Mouse (Mus musculus) CH12F3 (cell line): ENCODE data around the gene Map3k7.
"Not testable (repeated sequence)": the region's sequence is repeated elsewhere in the genome, so short reads cannot be mapped to it uniquely, and the experiment has no call there.

Experiments used
- in situ Hi-C: fragments of 300-500 bp; cut with MboI; formaldehyde crosslinking; loops from 2 replicates; pipeline ENCODE4 v1.14.3; 2020; ENCODE audit warnings: low sequenced_read_pairs

Gene Map3k7

DNA sequence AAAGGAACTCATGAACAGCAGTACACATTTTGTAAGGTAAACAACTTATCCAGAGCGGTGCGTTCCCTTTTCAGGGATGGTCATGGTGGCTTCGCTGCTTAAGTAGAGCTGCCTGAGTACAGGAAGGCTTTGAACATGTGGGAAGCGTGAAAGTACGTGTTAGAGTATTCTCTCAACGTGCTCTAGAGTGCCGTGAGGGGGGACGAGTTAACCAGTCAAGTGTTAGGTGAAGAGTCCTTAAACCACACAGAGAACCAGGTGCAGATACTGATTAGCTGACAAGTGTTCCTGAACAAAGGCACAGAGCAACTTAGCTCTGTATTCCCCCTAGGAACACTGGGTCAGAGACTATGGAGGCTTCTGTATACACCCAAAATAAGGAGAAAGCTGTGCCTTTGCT lies 18.0 kb downstream of the Map3k7 start:
- in situ Hi-C loops: no loop called here

DNA sequence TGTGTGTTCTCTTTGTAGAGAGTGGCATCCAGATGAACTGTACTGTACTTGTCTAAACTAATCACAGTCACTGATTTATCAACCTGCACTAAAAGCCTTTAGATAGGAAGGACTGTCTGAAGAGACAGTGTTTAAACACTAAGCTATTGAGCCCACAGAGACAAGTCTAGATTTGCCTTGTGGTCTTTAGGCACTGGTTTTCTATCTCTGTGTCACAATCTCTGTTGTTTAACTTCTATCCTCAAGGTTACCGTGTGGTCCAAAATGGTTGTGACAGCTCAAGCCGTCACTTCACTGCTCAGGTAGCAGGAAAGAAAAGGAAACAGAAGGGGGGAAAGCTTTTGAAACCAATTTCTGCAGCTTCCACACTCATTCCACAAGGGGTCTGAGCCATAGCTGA lies 29.5 kb downstream of the Map3k7 start:
- in situ Hi-C loops: no loop called here

DNA sequence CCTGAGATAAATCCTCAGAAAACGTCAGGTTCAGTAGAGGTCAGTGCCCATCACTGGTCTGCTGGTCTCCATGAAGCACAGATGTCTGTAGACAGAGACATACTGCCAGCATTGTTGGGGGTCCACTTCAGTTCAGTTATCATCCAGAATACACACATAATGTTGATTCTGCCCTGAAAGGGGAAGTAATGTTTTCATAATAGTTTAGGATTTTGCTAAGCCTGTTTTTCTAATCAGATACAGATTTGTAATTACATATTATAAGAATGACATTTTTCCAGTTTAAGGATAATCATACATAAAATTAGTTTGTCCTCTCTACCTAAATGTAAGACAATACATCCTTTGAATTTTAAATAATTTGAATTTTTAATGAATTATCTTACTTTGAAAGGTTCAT lies 30.0 kb downstream of the Map3k7 start:
- in situ Hi-C loops: no loop called here

DNA sequence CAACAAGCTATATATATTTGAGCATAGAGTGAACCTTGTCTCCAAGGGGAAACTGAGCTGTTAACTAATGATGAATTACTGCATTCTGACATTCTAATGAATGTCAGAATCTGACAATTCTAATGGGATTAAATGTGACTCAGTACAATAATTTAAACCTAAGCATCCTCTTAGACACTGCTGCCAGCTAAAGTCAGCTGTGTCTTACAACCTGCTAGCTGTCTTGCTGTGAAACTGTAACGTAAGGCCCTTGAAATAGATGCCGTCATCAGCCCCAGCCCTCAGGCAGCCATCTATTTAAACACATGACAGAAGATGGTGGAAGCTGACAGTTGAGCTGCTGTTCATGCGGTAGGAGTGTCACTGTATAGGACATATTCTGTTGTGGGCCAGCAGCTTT lies 37.6 kb downstream of the Map3k7 start:
- in situ Hi-C loops: no loop called here

DNA sequence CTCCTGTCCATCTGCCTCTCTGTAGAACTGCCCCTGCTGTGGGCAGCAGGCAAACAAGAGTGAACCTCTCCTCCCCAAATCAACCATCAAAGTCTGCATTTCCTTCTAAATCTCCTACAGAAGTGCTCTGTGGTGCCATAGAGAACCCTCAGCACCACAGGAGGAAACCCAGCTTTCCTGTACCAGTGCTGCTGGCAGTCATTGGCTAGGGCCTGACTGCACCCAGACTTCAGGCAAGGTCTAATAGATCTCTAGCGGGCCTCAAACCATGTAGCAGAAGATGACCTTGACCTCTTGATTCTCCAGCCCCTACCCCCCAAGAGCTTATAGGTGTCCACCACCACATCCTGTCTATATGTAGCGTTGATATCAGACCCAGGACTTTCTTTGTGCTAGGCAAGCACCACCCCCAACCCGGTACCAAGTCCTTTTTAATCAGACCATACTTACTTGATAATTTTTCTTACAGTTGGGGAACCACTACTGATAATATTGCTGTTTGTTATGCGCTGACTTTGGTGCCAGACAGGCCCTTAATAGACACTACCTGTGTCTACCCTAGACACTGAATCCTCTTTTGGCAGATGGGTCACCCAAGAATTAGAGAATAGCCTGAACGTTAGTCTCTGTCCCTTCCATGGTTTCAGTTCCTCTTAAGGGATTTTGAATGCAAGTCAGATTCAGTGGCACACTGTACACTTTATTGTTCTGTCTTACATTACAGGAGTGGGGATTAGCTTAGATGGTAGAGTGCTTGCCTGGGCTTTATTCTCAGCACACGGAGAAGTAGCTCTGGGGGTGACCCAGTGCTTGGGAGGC lies 41.1 kb downstream of the Map3k7 start:
- in situ Hi-C loops: no loop called here

DNA sequence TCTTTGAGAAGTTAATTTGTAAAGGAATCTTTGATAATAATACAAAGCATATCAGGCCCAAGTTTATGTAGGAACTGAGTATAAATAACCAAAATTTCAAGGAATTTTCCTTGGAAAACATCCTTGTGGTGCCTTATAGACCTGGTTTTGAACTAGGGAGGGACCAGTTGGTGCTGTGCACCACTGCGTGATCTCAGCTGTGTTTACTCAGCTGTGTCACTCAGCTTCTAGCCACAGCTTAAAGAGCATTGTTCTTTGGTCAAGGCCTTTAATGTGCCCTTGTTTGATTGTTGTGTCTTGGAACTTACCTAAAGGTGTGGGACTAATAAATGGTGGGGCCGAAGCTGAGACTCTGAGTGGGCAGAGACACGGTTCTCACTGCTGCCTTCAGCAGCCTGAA lies 43.3 kb downstream of the Map3k7 start:
- in situ Hi-C loops: no loop called here

DNA sequence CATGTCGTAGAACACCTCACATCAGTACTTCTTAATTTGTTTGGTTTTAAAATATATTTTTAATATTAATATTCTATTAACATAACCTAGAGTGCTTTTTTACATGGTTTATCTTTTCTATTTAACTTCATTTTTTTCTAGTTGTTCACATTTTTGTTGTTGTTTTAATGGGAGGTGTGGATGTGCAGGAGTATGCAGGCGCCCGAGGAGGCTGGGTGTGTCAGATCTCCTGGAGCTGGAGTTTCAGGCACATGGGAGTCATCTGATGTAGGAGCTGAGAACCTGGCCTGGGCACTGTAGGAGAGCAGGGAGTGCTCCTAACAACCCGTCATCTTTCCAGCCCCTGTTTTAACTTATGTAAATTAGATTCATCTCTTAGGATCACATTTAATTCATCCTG lies 44.2 kb downstream of the Map3k7 start:
- in situ Hi-C loops: no loop called here

DNA sequence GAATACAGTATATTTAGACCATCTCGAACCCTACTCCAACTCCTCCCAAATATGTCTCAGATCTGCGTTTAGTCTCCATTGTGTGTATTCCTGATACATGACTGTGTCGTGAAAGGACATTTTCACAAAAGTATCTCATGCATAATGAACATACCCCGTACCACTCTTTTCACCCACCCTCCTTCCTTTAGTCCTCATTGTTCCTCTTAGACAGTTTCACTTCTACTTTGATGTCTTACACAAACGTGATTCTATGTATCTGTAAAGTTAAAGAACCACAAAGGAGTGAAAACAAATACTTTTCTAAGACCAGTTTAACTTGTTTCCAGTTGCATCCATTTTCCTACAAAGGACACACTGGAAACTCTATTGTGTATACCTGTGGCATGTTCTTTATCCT lies 46.9 kb downstream of the Map3k7 start:
- in situ Hi-C loops: no loop called here

DNA sequence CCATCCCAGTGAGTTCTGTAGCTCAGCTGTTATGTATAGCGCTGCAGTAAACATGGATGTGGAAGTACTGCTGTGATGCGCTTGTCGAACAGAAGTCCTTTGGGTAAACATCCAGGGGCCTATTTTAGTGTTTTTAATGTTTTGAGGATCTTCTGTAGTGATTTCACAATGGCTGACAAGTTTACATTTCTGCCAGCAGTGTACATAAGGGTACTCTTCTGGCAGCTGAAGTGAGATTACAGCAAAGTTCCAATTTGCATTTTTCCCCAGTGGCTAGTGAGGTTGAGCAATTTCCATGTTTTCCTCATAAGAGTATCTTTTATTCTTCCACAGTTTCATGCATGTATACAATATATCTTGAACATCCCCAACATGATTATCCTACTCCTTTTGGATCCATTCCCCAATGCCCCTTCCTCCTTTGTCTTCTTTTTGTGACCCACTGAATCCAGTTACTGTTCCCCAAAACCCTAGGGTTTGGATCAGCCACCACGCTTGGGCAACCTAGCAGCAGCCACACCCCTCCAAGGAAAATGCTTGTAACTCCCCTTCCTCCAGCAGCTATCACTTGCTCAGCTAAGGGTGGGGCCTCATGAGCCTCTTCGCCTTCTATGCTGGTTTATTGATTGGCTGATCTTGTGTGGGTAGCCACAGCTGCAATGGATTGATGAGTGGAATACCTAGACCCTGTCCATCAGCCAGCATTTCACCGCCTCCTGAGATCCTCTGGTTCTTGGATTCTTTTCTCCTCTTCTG lies 47.5 kb downstream of the Map3k7 start:
- in situ Hi-C loops: no loop called here

DNA sequence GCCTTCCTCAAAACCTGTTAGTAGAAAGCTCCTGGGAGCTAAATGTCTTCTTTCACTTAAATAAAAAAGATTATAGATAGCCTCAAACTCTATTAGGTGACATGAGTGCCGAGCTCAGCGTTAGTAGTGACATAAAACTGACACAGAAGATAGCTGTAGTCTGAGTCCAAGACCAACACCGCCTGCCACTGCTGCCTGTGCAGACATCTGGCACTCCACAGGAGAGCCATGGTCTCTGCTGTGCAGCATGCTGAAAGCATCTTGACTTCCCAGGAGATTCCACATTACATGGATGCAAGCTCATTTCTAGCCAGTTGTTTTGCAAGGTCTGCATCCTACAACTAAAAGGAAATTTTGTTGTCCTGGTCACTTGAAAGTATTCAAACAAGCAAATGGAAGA lies 57.2 kb downstream of the Map3k7 start:
- in situ Hi-C loops: no loop called here

DNA sequence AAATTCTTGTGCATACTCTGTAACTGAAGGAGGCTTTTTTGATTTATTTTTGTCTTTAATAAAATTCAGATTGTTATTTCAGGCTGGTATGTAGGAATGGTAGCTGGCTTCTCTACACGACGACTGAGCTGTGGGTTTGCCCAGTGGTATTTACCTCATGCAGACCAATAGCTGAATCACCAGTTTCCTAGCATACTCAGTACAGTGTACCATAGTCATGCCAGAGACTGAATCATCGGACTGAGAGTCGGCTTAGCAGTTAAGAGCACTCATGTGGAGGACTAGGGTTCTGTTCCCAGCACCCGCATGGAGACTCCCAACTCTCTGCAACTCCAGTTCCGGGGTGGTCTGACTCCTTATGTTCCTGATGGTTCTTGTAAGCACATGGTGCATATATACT lies 58.4 kb downstream of the Map3k7 start:
- in situ Hi-C loops: no loop called here

DNA sequence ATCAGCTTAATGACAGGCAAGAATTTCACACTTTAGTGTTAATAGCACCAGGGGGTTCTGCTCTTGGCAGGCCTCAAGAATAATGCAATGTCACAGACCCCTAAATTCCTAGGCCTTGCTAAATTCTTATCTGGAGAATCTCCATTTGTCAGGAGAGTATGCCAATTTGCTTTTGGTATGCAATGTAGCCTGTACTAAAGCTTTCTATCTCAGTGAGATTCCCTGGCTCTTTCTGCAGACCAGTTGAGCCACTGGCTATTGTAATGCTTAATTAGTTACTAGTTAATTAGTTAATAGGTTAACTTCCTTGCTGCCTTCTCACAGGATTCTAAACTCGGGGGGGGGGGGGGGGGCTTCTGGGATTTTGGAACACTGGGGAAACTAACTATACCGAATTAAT lies 60.3 kb downstream of the Map3k7 start:
- in situ Hi-C loops: not testable (repeated sequence)

DNA sequence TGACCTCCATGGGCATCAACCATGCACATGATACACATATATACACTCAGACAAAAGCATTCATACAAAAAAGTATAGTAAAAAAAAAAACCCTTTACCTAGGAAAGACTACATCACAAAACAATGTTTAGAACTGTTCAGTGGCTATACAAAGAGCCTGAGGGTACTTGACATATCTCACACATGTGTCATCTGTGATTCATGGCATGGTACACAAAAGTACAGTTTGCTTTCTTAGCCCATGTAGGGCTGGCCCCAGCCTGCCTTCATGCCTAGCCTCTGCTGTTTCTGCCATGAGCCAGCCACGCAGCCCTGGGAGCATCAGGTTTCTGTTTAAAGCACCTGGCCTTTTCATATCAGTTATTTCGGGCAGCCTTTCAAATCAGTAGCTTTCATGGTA lies 61.2 kb downstream of the Map3k7 start:
- in situ Hi-C loops: no loop called here

DNA sequence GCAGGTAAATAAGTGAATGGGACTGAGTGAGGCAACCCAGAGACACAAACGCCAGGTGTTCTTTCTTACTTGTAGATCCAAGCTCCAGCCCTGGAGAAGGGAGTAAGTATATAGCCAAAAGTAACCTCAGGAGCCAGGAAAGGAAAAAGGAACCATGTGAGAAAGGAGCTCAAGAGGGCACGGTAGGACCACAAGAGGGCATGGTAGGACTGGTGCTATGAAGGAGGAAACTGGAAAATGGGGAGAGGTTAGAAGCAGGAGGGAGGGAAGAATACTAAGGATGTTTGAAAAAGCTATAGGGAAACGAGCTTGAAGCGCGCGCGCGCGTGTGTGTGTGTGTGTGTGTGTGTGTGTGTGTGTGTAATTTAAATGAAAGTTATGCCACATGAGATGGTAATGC lies 63.2 kb downstream of the Map3k7 start:
- in situ Hi-C loops: no loop called here

DNA sequence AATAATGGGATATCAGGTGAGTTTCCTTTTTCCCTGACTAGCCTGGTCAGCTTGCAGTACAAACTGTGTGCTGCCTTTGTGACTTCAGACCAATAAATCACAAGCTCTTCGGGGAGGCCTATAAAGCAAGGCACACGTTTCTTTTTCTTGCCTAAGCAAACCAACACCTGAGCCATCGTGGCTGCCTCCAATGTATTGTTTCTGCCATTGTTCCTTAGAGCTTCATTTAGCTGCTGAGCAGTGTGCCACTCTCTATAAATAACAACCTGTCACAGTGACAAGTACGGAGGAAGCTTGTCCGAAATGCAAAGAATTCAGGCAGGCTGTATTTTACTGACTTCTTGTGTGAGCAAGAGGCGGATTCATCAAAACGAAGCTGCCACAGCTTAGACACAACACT lies 73.4 kb downstream of the Map3k7 start:
- in situ Hi-C loops: no loop called here

DNA sequence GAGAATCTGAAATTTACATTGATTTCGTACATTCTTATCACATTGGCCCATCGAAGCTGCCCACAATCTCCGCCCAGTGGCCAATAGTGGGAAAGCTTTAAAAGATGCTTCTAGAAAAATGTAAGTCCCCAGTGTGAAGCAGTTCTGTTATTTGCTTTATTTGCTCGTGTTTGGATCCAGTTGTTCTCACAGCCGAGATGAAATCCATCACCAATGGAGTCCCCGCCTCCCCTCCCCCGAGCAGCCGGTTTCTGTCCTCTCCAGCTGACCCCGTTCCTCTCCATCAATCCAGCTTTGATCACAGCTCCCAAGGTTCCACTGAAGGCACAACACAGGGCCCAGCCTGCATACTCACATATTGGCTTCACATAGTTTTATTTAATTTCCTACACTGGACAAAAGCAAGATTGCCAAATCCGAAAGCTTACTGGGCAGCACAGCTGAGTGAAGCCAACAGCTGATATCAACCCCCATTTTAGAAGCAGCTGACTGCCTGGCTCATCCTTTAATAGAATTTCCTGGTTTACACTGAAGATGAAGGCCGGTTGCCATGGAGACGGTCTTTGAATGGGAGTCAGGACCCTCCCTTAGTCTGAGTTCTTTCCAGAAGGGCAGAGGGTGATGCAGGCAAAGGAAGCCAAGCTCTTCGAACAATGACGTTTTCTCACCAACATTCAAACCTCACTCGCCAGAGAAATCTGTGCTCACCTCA lies 78.0 kb downstream of the Map3k7 start:
- in situ Hi-C loops: no loop called here

DNA sequence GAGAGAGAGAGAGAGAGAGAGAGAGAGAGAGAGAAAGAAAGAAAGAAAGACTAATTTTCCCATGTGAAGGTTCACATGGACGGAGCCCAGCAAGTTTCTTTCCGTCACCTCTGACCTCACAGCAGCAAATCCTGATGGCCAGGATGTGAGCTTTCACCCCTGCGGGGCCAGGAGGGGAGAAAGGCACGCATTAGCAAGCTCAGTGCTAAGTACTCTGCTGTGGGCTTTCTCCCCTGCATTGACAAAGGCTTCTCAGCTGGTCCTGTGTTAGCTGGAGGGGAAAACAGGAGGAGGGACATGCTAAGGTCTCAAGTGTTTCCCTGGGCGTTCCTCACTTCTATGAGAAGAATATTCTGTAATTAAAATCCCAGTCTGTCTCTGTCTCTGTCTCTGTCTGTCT lies 81.3 kb downstream of the Map3k7 start:
- in situ Hi-C loops: no loop called here

DNA sequence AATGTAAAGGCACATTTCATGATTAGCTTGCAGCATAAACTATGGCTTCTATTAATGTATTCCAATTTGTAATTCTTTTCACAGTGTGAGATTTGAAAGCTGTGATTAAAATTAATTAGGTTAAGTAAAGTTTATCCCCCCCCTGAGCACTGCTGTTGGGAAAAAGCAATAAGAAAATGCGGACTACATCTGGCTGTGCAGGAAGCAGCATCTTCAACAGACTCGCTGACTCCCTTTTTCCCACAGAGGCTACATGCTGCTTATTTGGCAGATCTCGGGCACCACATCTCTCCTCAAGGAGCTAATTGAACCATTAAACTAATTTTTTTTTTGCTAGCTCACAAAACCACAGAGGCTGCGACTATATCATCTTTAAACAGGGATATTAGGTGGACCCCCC lies 85.9 kb downstream of the Map3k7 start:
- in situ Hi-C loops: loop anchor here (10.0 kb wide), 1 partner anchor 515 kb away; no protein-coding TSS in a partner anchor

DNA sequence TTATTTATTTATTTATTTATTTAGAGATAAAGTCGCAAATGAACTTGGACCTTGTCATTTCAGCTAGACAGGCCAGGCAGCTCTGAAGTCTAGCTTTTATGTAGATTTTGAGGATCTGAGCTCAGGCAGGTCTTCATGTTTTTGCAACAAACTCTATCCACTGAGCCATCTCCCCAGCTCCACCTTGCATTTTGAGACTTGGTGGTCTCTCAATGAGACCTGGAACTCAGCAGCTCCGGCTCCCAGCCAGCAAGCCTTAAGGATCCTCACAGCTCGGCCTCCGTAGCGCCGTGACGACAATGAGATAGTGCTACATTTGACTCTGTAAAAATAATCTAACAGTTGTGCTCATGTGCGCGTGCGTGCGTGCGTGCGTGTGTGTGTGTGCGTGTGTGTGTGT lies 89.3 kb downstream of the Map3k7 start:
- in situ Hi-C loops: loop anchor here (10.0 kb wide), 1 partner anchor 512 kb away; no protein-coding TSS in a partner anchor

DNA sequence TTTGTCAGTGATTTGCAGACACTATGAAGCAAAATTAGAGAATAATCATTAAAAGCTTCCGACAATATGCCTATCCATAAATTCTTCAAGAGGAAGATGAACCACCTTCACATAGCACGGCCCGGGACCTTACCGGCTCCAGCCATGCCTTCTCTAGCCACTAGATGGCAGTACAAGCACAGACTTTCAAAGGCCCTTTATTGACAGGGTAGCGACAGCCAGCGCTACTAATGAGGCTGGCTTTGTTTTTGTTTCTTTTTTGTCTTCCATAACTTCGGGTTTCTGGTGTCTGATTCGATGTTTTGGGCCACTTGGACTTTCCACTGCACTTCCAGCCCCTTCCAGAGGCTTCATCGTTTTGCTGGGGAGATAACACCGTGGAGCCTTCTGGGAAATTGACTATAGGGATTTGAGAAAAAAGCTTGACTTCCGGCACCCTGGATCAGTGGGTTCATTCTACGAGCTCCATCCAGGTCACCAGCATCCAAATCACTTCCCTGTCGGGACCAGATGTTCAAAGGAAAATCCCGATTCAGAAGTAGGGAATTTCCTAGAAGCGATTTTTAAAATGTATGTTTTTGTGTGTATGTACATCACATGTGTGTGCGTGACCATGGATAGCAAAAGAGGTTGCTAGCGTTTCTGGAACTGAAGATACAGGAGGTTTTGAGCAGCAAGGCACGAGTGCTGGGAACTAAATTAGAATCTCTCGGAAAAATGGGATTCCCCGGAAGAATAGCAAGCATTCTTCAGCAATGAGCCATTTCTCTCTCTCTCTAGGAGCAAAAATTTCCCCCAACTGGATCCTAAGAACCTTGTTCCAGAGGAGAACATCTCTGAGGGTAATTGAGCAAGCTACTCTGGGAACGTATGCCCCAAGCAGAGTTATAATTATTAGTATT lies 91.5 kb downstream of the Map3k7 start:
- in situ Hi-C loops: loop anchor here (5.0 to 10.0 kb wide), 2 partner anchors 192 to 509 kb away; no protein-coding TSS in a partner anchor
